Mouse (Mus musculus) kidney, adult 2 months (tissue): ENCODE measurements around the gene Zc3hav1l.

Experiments used
- CTCF ChIP-seq: fragments of 200-500 bp; conservative IDR thresholded peaks from 2 replicates; pipeline ENCODE4 v1.5.1; 2011; ENCODE audit warnings: low read depth, mild to moderate bottlenecking, control low read depth, low read length, moderate library complexity, mixed read lengths; ENCODE audit not compliant: insufficient read depth, insufficient read length
- POLR2A ChIP-seq: fragments of 200-500 bp; IDR thresholded peaks from one replicate; pipeline ENCODE4 v1.6.1; 2011; ENCODE audit warnings: low read depth, low read length, control low read depth

- no peak for TF ChIP-seq CTCF
- TF ChIP-seq POLR2A, result no peak
Observed at GRCm38 (mm10) chr6:38242833-38243232, 56.2 kb downstream of the Zc3hav1l start.
